Mouse (Mus musculus) gastrocnemius, postnatal 10 days (tissue): ENCODE data around the gene Bnc2. TPM values are rescaled to one million over a fixed set of nuclear protein-coding genes. Genes with fewer than 3 reads are reported as not detected.

ENCODE experiments used
- DNase-seq: peaks from one replicate; pipeline ENCODE4 v3.0.0; 2021; ENCODE audit warnings: mixed read lengths
- total RNA-seq, 2 experiments: library from RNA; stranded (reverse); gene quantifications; 2 replicates each; pipeline ENCODE4 v1.2.3; 2021

Bnc2 gene
- total RNA-seq, 2 experiments from 2014 or later, result 8.0 to 11.0 TPM

GRCm38 (mm10) chr4:84632832-84633789, 42.0 kb downstream of the Bnc2 start:
- no peak for DNase-seq

- DNase-seq, result no peak
These were observed 47.5 kb downstream of the Bnc2 start for GRCm38 (mm10) chr4:84627616-84628015.

GRCm38 (mm10) chr4:84623312-84623711, 51.8 kb downstream of the Bnc2 start:
- DNase-seq, result no peak

GRCm38 (mm10) chr4:84621785-84622184, 53.3 kb downstream of the Bnc2 start:
- DNase-seq, result no peak

- DNase-seq, result no peak
These were observed 65.2 kb downstream of the Bnc2 start for GRCm38 (mm10) chr4:84609861-84610260.

GRCm38 (mm10) chr4:84604461-84604860, 70.6 kb downstream of the Bnc2 start:
- DNase-seq, result no peak

- DNase-seq, result no peak
These were observed 94.7 kb downstream of the Bnc2 start for GRCm38 (mm10) chr4:84580260-84580952.

- DNase-seq, result no peak
These were observed 96.8 kb downstream of the Bnc2 start for GRCm38 (mm10) chr4:84578296-84578695.

- DNase-seq, result no peak
These were observed 109.0 kb downstream of the Bnc2 start for GRCm38 (mm10) chr4:84566123-84566522.

- DNase-seq, result peak; percentile 75
These were observed 129.7 kb downstream of the Bnc2 start for GRCm38 (mm10) chr4:84545204-84545871.

- DNase-seq, result no peak
These were observed 130.4 kb downstream of the Bnc2 start for GRCm38 (mm10) chr4:84544646-84545045.

GRCm38 (mm10) chr4:84540531-84540930, 134.5 kb downstream of the Bnc2 start:
- DNase-seq, result no peak

GRCm38 (mm10) chr4:84539396-84539795, 135.7 kb downstream of the Bnc2 start:
- DNase-seq, result no peak

GRCm38 (mm10) chr4:84528886-84529789, 145.9 kb downstream of the Bnc2 start:
- DNase-seq, result no peak

GRCm38 (mm10) chr4:84528358-84528757, 146.7 kb downstream of the Bnc2 start:
- no peak for DNase-seq

- no peak for DNase-seq
These were observed 147.8 kb downstream of the Bnc2 start for GRCm38 (mm10) chr4:84527066-84527933.

GRCm38 (mm10) chr4:84523651-84524221, 151.3 kb downstream of the Bnc2 start:
- peak; percentile 25 for DNase-seq

GRCm38 (mm10) chr4:84523211-84523610, 151.9 kb downstream of the Bnc2 start:
- peak; percentile 16 for DNase-seq

- DNase-seq, result no peak
These were observed 153.5 kb downstream of the Bnc2 start for GRCm38 (mm10) chr4:84521562-84521961.

- no peak for DNase-seq
These were observed 164.6 kb downstream of the Bnc2 start for GRCm38 (mm10) chr4:84510466-84510865.
